Mouse (Mus musculus): ENCODE results near the gene Pcna.
A peak's percentile ranks its signal among the peaks of the same experiment; 100 is the strongest.

Pcna gene

DNA sequence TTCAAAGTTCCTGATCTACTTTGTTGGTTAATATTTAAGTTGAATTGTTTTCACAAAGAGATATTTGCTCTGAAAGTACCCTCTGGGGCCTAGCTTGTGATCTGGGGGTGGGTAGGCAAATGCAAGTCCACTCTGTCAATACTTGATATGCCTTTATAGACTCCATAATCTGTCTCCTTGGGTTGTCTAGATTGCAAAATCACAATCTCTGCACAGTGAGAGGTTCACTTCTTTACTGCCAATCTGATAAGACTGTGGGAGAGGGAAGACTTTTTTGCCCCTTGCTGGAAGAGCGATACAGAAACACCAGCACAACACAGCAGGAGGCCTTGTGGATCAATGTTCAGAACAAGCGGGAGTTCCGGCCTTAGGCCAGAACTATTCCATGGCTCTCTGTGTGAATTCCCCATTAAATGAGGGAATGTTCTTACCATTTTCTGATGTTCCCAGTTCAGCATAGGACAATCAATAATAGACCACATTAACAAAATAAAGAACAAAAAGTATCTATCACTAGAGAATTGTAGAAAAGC is 20.6 kb downstream of the Pcna start:
- no peak for DNase-seq

DNA sequence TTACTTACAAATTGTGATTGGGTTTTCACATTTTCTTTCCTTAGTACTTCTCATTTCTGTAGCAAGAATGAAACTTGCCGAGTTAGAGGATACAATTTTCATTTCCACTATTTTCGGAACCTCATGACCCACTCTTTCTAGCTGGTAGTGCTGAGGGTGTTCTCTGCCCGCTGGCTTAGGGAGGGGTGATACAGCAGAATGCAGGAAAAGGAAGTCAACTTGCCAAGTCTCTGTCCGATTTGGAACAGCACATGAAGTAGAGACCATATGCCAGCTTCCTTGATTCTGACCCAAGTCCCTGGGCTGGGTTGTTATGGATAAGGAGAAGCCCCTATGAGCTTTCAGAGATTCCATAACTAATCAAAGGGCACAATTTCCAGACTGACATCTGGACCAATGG is 28.8 kb downstream of the Pcna start:
- DNase-seq = no peak

DNA sequence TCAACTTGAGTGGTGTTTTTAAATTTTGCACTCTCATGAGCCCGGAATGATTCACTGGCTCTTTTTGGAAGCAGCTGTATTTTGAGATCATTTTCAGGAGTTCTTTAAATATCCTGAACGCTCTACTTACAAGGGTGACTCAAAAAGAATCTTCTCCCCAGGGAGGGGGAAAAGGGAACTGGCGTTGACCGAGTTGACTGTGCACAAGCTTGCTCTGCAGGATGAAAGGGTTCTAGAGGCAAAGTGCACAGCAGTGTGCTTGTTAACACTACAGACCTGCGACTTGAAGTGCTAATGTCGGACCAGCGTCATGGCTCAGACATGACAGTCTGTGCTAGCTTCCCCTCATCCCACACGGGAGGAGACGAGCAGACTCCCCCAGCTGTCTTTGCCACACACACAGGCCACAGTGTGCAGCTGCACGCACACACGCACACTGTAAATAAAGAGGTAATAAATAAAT is 31.5 kb downstream of the Pcna start:
- no peak for DNase-seq

DNA sequence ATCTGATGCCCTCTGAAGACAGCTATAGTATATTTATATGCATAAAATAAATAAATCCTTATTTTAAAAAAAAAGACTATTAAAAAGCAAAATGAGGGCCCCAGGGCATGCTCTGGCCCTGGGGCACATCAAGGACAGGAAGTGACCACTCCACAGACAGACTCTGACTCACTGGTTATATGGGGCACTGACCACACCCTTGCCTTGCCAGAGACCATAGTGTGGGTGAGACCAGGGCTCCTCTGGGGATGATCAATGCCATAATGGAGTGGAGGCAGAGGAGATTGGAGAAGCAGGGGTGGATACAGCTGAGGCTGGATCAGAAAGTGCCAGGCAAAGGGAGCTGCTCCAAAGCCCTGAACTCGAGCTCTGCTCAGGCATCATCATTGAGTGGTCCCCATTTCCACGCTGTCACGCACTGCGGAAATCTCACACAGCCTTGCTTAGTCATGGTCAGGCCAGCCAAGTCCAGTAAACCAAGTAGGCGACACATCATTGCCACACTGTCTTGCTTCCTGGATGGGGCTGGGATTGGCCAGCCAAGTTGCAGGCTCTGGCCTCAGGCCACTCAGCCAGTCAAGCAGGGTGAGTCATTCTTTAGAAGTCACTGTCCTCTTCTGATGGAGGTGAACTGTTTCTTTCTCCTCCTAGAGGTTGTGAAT is 41.0 kb downstream of the Pcna start:
- DNase-seq = no peak

DNA sequence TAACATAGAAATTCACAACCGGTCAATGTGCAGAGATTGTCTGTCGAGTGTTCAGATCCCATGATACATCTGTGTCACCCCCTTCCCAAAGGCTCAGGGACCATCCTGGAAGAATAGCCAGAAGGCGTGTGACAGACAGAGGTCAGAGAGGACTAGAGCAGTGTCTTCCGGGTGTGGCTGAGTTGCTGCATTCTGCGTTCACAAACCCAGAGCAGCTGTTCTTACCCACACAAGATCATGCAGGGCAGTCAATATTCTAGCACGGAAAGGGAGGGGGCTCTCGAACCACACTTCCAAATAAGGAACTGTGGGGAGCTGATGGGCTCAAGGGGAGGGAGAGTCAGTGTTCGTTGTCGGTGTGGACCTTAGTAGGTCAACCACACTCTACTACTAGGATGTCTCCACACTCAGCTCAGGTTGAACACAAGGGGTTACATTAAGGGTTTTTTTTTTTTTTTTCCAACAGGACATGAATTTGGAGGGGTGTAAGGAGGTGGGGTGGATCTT is 42.3 kb downstream of the Pcna start:
- no peak for DNase-seq

DNA sequence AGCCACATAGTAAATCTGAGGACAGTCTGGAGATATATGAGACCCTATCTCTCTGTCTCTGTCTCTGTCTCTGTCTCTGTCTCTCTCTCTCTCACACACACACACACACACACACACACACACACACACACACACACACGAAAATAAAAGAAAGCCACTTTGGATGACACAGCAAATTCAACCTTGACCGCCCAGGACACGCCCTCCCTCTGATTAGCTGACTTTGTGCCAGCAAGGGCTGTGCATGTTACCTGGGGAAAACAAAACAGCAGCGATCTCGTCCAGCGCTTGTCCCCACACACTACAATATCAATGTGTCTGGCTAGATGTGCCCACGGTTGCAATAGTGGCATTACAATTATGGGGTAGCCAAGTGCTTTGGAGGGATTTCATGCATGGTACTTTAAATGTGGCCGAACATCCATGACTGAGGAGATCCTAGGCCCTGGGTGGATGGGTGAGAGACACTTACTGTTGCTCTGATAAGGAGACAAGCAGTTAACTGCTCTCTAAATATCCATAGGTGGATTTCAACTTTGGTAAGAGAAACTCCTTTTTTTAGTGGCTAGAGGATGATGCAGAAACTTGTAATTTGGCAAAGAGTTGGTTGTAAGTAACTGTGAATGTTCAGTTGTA is 44.8 kb downstream of the Pcna start:
- DNase-seq = peak; percentile 10

DNA sequence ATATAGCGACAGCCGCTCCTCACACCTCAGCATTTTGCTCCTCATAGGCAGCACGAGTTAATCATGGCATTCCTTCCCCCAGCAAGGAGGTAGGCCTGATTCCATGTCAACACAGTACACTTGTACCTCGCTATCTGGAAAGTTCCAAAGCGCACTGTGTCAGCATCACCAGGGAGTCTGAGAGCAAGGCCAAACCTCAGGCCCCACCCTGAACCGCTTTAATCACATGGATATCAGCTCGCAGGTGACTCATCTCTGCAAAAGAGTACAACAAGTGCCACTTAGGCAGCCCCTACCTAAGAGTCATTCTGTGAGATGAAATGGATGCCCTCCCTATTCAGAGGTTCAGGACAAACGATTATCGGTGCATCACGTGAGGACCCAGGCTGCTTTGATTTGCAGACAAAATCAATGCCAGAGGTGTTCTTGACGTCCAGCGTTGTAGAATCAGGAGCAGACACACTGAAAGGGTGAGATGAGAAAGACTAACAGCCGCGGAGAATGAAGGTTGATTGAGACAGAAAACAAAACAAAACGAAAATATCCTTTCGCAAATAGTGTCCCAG is 46.7 kb downstream of the Pcna start:
- DNase-seq = no peak

DNA sequence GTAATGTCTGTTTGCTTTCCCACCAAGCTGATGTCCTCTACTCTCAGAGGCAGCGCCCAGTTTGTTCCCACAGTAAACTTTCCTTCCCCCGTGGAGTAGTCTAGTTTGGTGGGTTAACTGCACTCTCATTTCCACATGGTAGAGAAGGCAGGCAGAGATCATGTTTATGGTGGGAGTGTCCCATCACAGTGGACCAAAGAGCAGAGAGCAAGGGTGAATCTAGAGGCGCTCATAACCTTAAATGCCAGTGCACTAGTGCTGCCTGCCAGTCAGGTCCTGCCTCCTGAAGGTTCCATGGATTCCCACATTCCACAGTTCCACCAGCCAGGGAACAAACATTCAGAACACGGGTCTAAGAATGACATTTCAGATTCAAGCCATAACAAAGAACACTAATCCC is 47.6 kb downstream of the Pcna start:
- DNase-seq = no peak

DNA sequence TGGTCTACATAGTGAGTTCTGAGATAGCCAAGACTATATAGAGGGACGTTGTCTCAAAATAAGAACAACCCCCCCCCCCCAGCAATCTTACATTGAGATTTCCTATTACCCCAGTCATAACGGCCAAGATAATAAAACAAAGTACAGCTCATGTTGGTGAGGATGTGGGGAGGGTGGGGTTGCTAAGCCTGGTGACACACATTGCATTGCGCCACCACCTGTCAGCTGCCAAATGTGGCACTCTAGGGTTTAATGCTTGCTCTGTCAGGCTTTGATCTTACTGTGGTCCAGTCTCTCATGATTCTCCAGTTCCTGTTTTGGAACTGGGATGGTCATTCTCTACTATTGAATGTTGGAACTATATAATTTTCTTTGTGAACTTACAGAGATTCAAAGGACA is 49.3 kb downstream of the Pcna start:
- no peak for DNase-seq

DNA sequence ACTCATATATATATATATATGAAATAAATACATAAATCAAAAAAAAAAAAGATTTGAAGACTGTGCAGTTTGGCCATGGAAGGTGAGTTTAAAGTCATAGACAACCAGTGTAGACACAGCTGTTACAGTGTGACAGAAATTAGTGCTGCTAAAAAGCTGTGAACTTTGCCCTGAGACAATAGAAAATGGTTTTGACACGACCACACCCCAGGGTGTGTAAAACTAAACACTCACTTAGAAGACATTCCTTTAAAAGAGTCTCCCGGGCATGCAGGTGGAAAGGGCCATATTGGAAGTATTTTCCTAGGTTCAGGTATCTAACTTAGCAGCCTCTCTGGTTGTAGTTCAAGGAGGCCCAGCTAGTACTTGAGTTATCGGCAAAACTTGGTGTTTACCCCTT is 49.9 kb downstream of the Pcna start:
- no peak for DNase-seq
